Mouse (Mus musculus) erythroblast, embryonic 14.5 days (primary cell): ENCODE data around the gene Ptpa.

Experiments used
- GATA1 ChIP-seq: IDR thresholded peaks from 2 replicates; pipeline ENCODE4 v1.6.1; 2012; ENCODE audit warnings: low read length, inconsistent platforms, mixed read lengths
- TAL1 ChIP-seq: IDR thresholded peaks from 3 replicates; pipeline ENCODE4 v1.6.1; 2012; ENCODE audit warnings: low read length, inconsistent platforms, mixed read lengths

DNA sequence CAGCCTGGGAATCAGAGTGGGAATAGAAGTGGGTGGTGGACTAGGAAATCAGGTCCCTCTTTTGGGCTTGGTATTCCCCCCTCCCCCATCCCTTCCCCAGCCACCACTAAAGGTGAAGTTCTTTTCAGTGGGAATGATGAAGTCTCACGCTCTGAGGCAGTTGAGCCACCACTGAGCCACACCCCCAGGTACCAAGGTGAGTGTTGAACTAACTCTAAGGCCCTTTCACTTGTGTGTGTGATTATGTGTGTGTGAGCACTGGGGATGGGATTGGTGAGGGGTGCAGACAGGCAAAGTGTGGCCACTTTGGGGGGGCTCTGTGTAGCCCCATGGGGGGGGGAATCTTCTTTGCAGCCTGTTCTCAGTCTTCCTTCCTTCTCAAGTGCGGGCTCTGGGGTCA, 60.4 kb downstream of the Ptpa start:
- TF ChIP-seq GATA1 = no peak
- no peak for TF ChIP-seq TAL1
